Mouse (Mus musculus) embryonic facial prominence, embryonic 12.5 days (tissue): Measurements from ENCODE around the gene Mpp3. TPM values are rescaled to one million over a fixed set of nuclear protein-coding genes. Genes with fewer than 3 reads are reported as not detected.

Experiments used
- ATAC-seq: fragments of 200-750 bp; cut with Nextera tagmentation; 2 replicates; pipeline ENCODE4 v1.8.0; 2017; ENCODE audit not compliant: insufficient number of reproducible peaks, insufficient read depth, low FRiP score, low TSS enrichment
- H3K27ac ChIP-seq: fragments of 300-500 bp; sonication (generic); 2 replicates; pipeline ENCODE4 v1.5.1; 2016; ENCODE audit warnings: mild to moderate bottlenecking
- H3K27me3 ChIP-seq: fragments of 300-500 bp; sonication (generic); 2 replicates; pipeline ENCODE4 v1.6.1; 2016; ENCODE audit warnings: mild to moderate bottlenecking, moderate library complexity
- H3K36me3 ChIP-seq: fragments of 300-500 bp; sonication (generic); 2 replicates; pipeline ENCODE4 v1.6.1; 2016; ENCODE audit warnings: mild to moderate bottlenecking
- H3K4me1 ChIP-seq: fragments of 300-500 bp; sonication (generic); 2 replicates; pipeline ENCODE4 v1.6.1; 2016
- H3K4me2 ChIP-seq: fragments of 300-500 bp; sonication (generic); replicated peaks from 2 replicates; pipeline ENCODE4 v1.6.1; 2016; ENCODE audit warnings: mild to moderate bottlenecking, moderate library complexity
- H3K4me3 ChIP-seq: fragments of 300-500 bp; sonication (generic); 2 replicates; pipeline ENCODE4 v1.5.1; 2016; ENCODE audit warnings: mild to moderate bottlenecking
- H3K9ac ChIP-seq: fragments of 300-500 bp; sonication (generic); 2 replicates; pipeline ENCODE4 v1.6.1; 2016; ENCODE audit warnings: mild to moderate bottlenecking, moderate library complexity
- H3K9me3 ChIP-seq: fragments of 300-500 bp; sonication (generic); 2 replicates; pipeline ENCODE4 v1.6.1; 2016; ENCODE audit warnings: mild to moderate bottlenecking, moderate library complexity
- WGBS: fragments of 180-500 bp; shearing (Covaris S2); methylation state at CpG from one replicate; pipeline ENCODE4 v1.1.7; 2016; 5-methylcytosine and 5-hydroxymethylcytosine counted together
- polyA plus RNA-seq: library from polyadenylated mRNA; unstranded; fragments of >200 nt; fragmentation: Nextera tagmentation; extraction: Ambion mirVana; gene quantifications from 2 replicates; pipeline ENCODE4 v1.2.1, GENCODE M21; 2016

Mpp3 gene
- polyA plus RNA-seq, 1 experiment from 2014 or later = 11.4 TPM

GRCm38 (mm10) chr11:102008372-102008771, 19.9 kb downstream of the Mpp3 start:
- Histone ChIP-seq H3K4me2 (no peak overlapping the region), H3K27ac (no peak overlapping the region), H3K9me3 (no peaks in the 10 kb centered on the region), H3K9ac (no peak overlapping the region), H3K27me3 (no peaks in the 10 kb centered on the region), H3K4me3 (no peak overlapping the region), H3K36me3 (peaks cover 26% of the 10 kb centered on the region), H3K4me1 (no peaks in the 10 kb centered on the region)
- ATAC-seq = no peak
- 88% methylated on average over 8 of the region's 8 CpGs for WGBS

GRCm38 (mm10) chr11:102006688-102007087, 21.6 kb downstream of the Mpp3 start:
- Histone ChIP-seq H3K4me3 (no peak overlapping the region), H3K27me3 (no peaks in the 10 kb centered on the region), H3K9me3 (no peaks in the 10 kb centered on the region), H3K36me3 (peaks cover 26% of the 10 kb centered on the region), H3K27ac (no peak overlapping the region), H3K4me2 (no peak overlapping the region), H3K4me1 (no peaks in the 10 kb centered on the region), H3K9ac (no peak overlapping the region)
- WGBS = 85% methylated on average over 5 of the region's 5 CpGs
- ATAC-seq = no peak

GRCm38 (mm10) chr11:102006271-102006670, 22.0 kb downstream of the Mpp3 start:
- Histone ChIP-seq H3K4me2 (no peak overlapping the region), H3K4me1 (no peaks in the 10 kb centered on the region), H3K9me3 (no peaks in the 10 kb centered on the region), H3K9ac (no peak overlapping the region), H3K27ac (no peak overlapping the region), H3K36me3 (peaks cover 29% of the 10 kb centered on the region), H3K27me3 (no peaks in the 10 kb centered on the region), H3K4me3 (no peak overlapping the region)
- 73% methylated on average over 9 of the region's 9 CpGs for WGBS
- no peak for ATAC-seq

GRCm38 (mm10) chr11:102004251-102004650, 24.0 kb downstream of the Mpp3 start:
- Histone ChIP-seq H3K4me2 (no peak overlapping the region), H3K27ac (no peak overlapping the region), H3K36me3 (peaks cover 27% of the 10 kb centered on the region), H3K4me3 (no peak overlapping the region), H3K27me3 (no peaks in the 10 kb centered on the region), H3K9me3 (no peaks in the 10 kb centered on the region), H3K4me1 (no peaks in the 10 kb centered on the region), H3K9ac (no peak overlapping the region)
- 88% methylated on average over 8 of the region's 8 CpGs for WGBS
- ATAC-seq = no peak

GRCm38 (mm10) chr11:101999466-101999865, 28.8 kb downstream of the Mpp3 start:
- no peaks in the 10 kb centered on the region for H3K4me1 ChIP-seq
- H3K27me3 ChIP-seq = no peaks in the 10 kb centered on the region
- ATAC-seq = no peak
- no peak overlapping the region for H3K27ac ChIP-seq
- H3K9me3 ChIP-seq = no peaks in the 10 kb centered on the region
- H3K4me2 ChIP-seq = no peak overlapping the region
- 56% methylated on average over 4 of the region's 4 CpGs for WGBS
- no peak overlapping the region for H3K4me3 ChIP-seq
- 0 out of 2 replicates have a peak, but pooled peaks cover 9% of the 10 kb centered on the region for H3K36me3 ChIP-seq
- no peak overlapping the region for H3K9ac ChIP-seq

GRCm38 (mm10) chr11:101998258-101998657, 30.0 kb downstream of the Mpp3 start:
- H3K27me3 ChIP-seq = no peaks in the 10 kb centered on the region
- H3K4me3 ChIP-seq = no peak overlapping the region
- H3K27ac ChIP-seq = no peak overlapping the region
- H3K4me2 ChIP-seq = no peak overlapping the region
- WGBS = 43% methylated on average over 5 of the region's 5 CpGs
- H3K36me3 ChIP-seq = 0 out of 2 replicates have a peak, but pooled peaks cover 6% of the 10 kb centered on the region
- ATAC-seq = no peak
- H3K4me1 ChIP-seq = no peaks in the 10 kb centered on the region
- no peak overlapping the region for H3K9ac ChIP-seq
- H3K9me3 ChIP-seq = no peaks in the 10 kb centered on the region

- no peak overlapping the region for H3K4me2 ChIP-seq
- H3K4me3 ChIP-seq = no peak overlapping the region
- H3K36me3 ChIP-seq = no peaks in the 10 kb centered on the region
- 88% methylated on average over 7 of the region's 7 CpGs for WGBS
- H3K4me1 ChIP-seq = no peaks in the 10 kb centered on the region
- H3K9ac ChIP-seq = no peak overlapping the region
- no peaks in the 10 kb centered on the region for H3K9me3 ChIP-seq
- no peak for ATAC-seq
- H3K27me3 ChIP-seq = no peaks in the 10 kb centered on the region
- no peak overlapping the region for H3K27ac ChIP-seq
Observed at GRCm38 (mm10) chr11:101995938-101996337, 32.3 kb downstream of the Mpp3 start.

GRCm38 (mm10) chr11:101994100-101994499, 34.2 kb downstream of the Mpp3 start:
- Histone ChIP-seq H3K4me1 (no peaks in the 10 kb centered on the region), H3K36me3 (no peaks in the 10 kb centered on the region), H3K27me3 (no peaks in the 10 kb centered on the region), H3K4me2 (no peak overlapping the region), H3K4me3 (no peak overlapping the region), H3K9me3 (no peaks in the 10 kb centered on the region), H3K27ac (no peak overlapping the region), H3K9ac (no peak overlapping the region)
- 52% methylated on average over 8 of the region's 8 CpGs for WGBS
- no peak for ATAC-seq

GRCm38 (mm10) chr11:101992411-101992810, 35.9 kb downstream of the Mpp3 start:
- Histone ChIP-seq H3K9me3 (no peaks in the 10 kb centered on the region), H3K4me2 (no peak overlapping the region), H3K27ac (no peak overlapping the region), H3K27me3 (0 out of 2 replicates have a peak, but pooled peaks cover 3% of the 10 kb centered on the region), H3K9ac (no peak overlapping the region), H3K4me1 (no peaks in the 10 kb centered on the region), H3K36me3 (no peaks in the 10 kb centered on the region), H3K4me3 (no peak overlapping the region)
- no peak for ATAC-seq
- 85% methylated on average over 7 of the region's 7 CpGs for WGBS

- 81% methylated on average over 3 of the region's 3 CpGs for WGBS
- no peak for ATAC-seq
- no peak overlapping the region for H3K9ac ChIP-seq
- no peak overlapping the region for H3K4me2 ChIP-seq
- no peak overlapping the region for H3K4me3 ChIP-seq
- H3K4me1 ChIP-seq = no peaks in the 10 kb centered on the region
- H3K36me3 ChIP-seq = no peaks in the 10 kb centered on the region
- H3K27me3 ChIP-seq = 0 out of 2 replicates have a peak, but pooled peaks cover 6% of the 10 kb centered on the region
- H3K27ac ChIP-seq = no peak overlapping the region
- no peaks in the 10 kb centered on the region for H3K9me3 ChIP-seq
Observed at GRCm38 (mm10) chr11:101991813-101992212, 36.4 kb downstream of the Mpp3 start.

GRCm38 (mm10) chr11:101990244-101990643, 38.0 kb downstream of the Mpp3 start:
- H3K4me1 ChIP-seq = no peaks in the 10 kb centered on the region; the same call in 1 of the 2 replicates
- H3K4me2 ChIP-seq = no peak overlapping the region
- 0 out of 2 replicates have a peak, but pooled peaks cover 9% of the 10 kb centered on the region for H3K27me3 ChIP-seq
- H3K27ac ChIP-seq = no peak overlapping the region
- no peak overlapping the region for H3K9ac ChIP-seq
- no peak overlapping the region for H3K4me3 ChIP-seq
- ATAC-seq = no peak
- WGBS = 83% methylated on average over 3 of the region's 3 CpGs
- H3K36me3 ChIP-seq = no peaks in the 10 kb centered on the region
- no peaks in the 10 kb centered on the region for H3K9me3 ChIP-seq

GRCm38 (mm10) chr11:101986913-101987312, 41.3 kb downstream of the Mpp3 start, which contains the start of gene Dusp3:
Dusp3 (minus strand) TSS chr11:101987013.
- WGBS = 85% methylated on average over 3 of the region's 3 CpGs
- no peak for ATAC-seq
- no peak within 1 kb of the TSS for H3K4me2 ChIP-seq
- H3K27ac ChIP-seq = no peak within 1 kb of the TSS
- H3K4me3 ChIP-seq = no peak within 1 kb of the TSS
- H3K9me3 ChIP-seq = no peaks in the 10 kb centered on the region
- 0 out of 2 replicates have a peak, but pooled peaks cover 9% of the 10 kb centered on the region for H3K27me3 ChIP-seq
- H3K9ac ChIP-seq = no peak within 1 kb of the TSS
- peaks cover 14% of the 10 kb centered on the region for H3K4me1 ChIP-seq
- H3K36me3 ChIP-seq = no peaks in the 10 kb centered on the region
